Mouse (Mus musculus) adrenal gland, postnatal 4 days (tissue): Measurements from ENCODE around the gene Pcbp1. TPM values are rescaled to one million over a fixed set of nuclear protein-coding genes. Genes with fewer than 3 reads are reported as not detected.

Source experiments
- microRNA-seq: library from miRNA; unstranded; fragments of <30 nt; microRNA quantifications from one replicate; pipeline ENCODE4 v1.2.0, GENCODE M21; 2021
- total RNA-seq, 2 experiments: library from RNA; stranded (reverse); gene quantifications; 2 replicates each; pipeline ENCODE4 v1.2.3; 2021

Gene Pcbp1
- total RNA-seq, 2 experiments from 2014 or later, result 273 to 288 TPM

Small RNAs within 50 kb of the gene (microRNA-seq; reads per million reads assigned to microRNA genes)
- gene Gm22184, result not detected

Other genes starting within 250 kb of the Pcbp1 start
- 10 to 100 TPM; 84.1 to 84.5 TPM for gene Fam136a, start 160.7 kb downstream of the Pcbp1 start, total RNA-seq
- 100 to 1,000 TPM; 383 to 436 TPM for gene Snrpg, start 155.0 kb downstream of the Pcbp1 start, total RNA-seq
- gene Pcyox1, start 129.2 kb downstream of the Pcbp1 start, total RNA-seq, result 100 to 1,000 TPM; 180 to 205 TPM
- gene Tia1, start 122.1 kb downstream of the Pcbp1 start, total RNA-seq, result 100 to 1,000 TPM; 105 to 120 TPM
- 1 to 10 TPM in 1 of 2 experiments, not detected in 1; 2.1 TPM for gene Gm44790, start 99.7 kb downstream of the Pcbp1 start, total RNA-seq
- 10 to 100 TPM; 17.6 to 19.1 TPM for gene C87436, start 87.9 kb downstream of the Pcbp1 start, total RNA-seq
- gene Asprv1, start 101.8 kb upstream of the Pcbp1 start, total RNA-seq, result 1 to 10 TPM in 1 of 2 experiments, under 1 TPM in 1; 0.99 to 1.1 TPM
- gene Mxd1, start 142.8 kb upstream of the Pcbp1 start, total RNA-seq, result 10 to 100 TPM; 12.8 to 14.2 TPM
- gene Snrnp27, start 158.2 kb upstream of the Pcbp1 start, total RNA-seq, result 10 to 100 TPM; 65.1 to 71.2 TPM
- 10 to 100 TPM; 17.9 to 22.4 TPM for gene Gmcl1, start 207.1 kb upstream of the Pcbp1 start, total RNA-seq